Mouse (Mus musculus): ENCODE data around the gene Abi2.

Gene Abi2

DNA sequence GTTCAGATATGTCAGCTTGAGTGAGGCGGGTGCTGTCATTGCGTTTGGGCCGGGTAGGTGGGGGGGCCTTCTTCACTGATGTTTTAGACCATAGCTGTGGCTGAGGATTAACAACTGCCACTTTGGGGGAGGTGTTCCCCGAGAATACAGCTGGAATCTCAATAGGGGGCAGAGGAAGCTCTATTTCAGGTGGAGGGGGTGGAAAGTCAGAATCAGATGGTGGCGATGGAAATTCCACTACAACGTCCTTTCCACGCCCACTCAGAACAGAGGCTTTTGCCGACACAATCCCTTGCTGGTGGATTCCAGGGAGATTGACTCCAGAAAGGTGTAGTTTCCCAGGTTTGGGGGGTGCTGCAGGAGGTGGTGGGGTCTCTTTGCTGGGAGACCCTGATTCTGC is 79.2 kb downstream of the Abi2 start:
- no peak for DNase-seq (ENCODE audit: inconsistent ontology term)

DNA sequence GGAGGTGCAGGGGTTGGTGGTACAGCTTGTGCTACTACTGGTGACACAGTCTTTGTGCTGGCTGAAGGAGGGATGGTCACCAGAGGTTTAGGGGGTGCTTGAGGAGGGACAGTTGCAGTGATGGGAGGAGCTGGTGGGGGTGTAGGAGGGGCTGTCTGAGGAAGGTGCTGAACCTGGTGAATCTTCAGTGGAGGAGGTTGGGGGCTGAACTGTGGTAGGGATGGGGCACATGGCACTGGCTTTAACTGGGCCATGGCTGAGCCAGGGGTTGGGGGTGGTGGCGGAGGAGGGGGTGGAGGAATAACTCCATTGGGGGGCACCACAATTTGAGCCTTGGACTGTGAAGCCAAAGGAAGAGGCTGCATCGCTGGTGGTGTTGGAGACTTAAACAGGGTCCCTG is 80.2 kb downstream of the Abi2 start:
- DNase-seq (ENCODE audit: inconsistent ontology term) = no peak

DNA sequence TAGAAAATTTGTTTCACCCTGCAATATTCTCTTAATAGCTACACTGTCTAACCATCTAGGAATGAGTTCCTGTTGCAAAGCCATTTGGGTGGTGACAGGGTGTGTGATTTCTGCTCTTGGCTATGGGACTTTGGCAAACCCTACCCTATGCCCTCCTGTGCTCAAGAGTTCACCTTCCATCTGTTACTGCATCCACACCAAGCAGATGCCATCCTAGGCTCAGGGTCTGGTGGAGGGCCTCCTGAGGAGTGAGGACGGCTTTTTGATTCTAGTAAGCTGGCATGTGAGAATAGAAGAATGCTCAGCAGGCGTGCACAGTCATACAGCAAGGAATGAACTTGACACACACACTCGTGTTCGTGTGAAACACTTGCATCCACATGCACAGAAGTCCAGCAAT is 81.1 kb downstream of the Abi2 start:
- no peak for DNase-seq (ENCODE audit: inconsistent ontology term)

DNA sequence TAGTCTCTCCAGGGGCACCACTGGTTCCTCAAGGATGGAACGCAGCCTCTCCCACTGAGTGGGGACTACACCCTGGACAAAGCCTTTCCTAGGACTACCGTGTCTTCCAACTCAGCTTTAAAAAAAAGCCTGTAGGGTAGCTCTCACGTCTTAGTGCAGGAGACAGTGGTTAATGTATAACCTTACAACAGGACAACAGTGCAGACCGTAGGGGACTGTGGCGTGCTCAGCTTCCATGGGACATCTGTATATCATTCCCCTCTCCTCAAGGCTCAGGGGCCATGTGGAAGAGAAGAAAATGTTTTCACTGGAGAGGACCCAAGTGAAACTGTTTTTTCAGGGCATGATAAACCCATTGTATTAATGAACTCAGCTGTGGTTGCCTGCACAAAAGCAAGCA is 83.0 kb downstream of the Abi2 start:
- DNase-seq (ENCODE audit: inconsistent ontology term) = no peak

DNA sequence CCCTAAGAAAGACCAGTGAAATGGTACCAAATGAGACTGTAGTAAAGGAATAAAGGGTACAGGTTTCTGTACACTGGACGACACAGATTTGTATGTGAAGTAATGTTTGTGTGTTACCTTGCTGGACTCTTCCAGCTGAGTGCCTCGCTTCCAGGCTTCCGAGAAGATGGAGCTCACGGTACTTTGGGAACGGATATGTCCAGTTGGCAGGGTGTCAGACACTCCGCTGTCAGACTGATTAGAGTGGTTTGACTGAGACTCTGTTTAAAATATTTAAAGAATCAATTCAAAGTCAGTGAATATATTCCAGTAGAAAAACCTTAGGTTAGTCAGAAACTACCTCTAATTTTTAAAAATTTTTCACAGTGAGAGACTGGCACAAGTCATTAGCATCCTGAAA is 84.0 kb downstream of the Abi2 start:
- DNase-seq (ENCODE audit: inconsistent ontology term) = no peak

DNA sequence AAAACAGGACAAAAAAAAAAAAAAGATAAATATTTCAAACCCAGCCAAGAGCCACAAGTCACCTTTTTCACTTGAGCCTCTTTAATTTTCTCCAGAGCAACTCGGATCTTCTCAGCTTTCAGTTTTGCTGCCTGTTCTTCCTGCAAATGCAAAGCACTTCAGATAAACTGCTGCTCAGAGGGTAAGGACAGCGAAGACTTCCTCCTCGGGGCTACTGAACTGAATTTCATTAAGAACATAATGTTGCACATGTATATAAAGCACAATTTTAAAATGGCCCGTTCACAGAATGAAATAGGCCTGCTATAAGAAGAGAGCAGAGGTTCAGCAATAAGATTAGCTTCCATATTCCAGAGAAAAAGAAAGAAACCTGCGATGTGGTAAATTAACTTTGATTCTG is 94.0 kb downstream of the Abi2 start:
- DNase-seq (ENCODE audit: inconsistent ontology term) = no peak

DNA sequence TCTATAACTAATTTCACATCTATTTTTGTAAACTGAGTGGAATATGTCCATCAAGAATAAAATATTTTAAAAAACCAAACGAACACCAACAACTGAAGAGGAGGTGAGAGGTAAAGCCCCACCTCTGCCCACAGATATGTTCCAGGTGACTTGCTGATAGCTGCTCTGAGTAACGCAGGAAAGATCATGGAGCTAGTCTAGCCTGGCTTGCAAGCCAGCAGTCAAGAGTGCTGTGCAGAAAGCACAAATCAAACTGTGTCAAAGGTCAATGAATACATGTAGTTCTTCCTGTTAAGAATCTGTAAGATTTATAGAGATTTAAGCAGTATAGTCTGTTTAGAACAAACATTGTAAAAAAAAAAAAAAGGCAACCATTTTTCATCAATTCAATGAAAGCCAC is 101.2 kb downstream of the Abi2 start:
- DNase-seq (ENCODE audit: inconsistent ontology term) = no peak

DNA sequence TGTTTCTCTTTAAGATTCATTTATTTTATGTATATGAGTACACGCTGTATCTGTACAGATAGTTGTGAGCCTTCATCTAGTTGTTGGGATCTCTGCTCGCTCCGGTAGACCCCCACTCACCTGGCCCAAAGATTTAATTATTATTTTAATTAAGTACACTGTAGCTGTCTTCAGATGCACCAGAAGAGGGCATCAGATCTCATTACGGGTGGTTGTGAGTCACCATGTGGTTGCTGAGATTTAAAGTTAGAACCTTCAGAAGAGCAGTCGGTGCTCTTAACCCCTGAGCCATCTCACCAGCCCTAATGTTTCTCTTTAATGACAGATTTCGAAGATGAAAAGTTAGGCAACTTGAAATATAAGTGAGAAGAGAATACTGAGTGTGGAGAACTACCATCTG is 120.7 kb downstream of the Abi2 start:
- no peak for DNase-seq (ENCODE audit: inconsistent ontology term)

DNA sequence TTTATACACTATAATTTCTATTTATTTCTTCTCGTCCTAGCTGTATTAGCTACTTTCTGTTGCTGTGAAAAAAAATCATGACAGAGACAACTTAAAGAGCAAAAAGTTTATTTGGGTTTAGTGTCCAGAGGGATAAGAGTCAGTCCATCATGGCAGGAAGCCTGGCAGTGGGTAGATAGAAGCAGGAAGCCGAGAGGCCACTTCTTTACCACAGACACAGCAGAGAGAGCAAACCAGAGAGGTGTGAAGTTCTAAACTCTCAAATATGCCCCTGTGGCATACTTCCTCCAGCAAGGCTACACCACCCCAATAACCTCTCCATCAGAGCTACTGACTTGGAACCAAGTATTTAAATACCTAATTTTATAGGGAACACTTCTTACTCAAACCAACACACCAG is 121.2 kb downstream of the Abi2 start:
- no peak for DNase-seq (ENCODE audit: inconsistent ontology term)
